8 mouse cellular contexts compared by ENCODE assay signal in genomic region chr10:58445850-58446249, GRCm38 (mm10). TPM values are rescaled to one million over a fixed set of nuclear protein-coding genes. Genes with fewer than 3 reads are reported as not detected.
DNase-seq lines count a peak whose midpoint lies in the region; ATAC-seq and TF ChIP-seq lines count a peak whose summit lies in the region.

No protein-coding gene starts in this region.

- no peaks in the 10 kb centered on the region; the same call in 1 of the 2 replicates for H3K4me1 ChIP-seq in bone marrow, adult 2 months (ENCODE audit: control insufficient read depth, insufficient read depth, low read length)
- H3K4me1 ChIP-seq in forebrain, postnatal 0 days (ENCODE audit: insufficient read depth), result peaks cover 10% of the 10 kb centered on the region; the same call in 1 of the 2 replicates
- H3K4me1 ChIP-seq in midbrain, embryonic 11.5 days (ENCODE audit: control insufficient read depth, insufficient read depth, low read length), result peaks cover 7% of the 10 kb centered on the region

- H3K4me2 ChIP-seq in forebrain, postnatal 0 days (ENCODE audit: low read depth), result peak overlapping the region; percentile 71
- peak overlapping the region; percentile 73 for H3K4me2 ChIP-seq in midbrain, embryonic 11.5 days

- peak; percentile 3 for DNase-seq in right cerebral cortex, postnatal 4 days
- DNase-seq in right cerebral cortex, postnatal 14 days, result no peak
- no peak for DNase-seq in forebrain, postnatal 0 days
- DNase-seq in kidney, postnatal 36 days, result peak; percentile 0 to 25
- DNase-seq in midbrain, embryonic 11.5 days (ENCODE audit: low spot score, missing footprints), result peak; percentile 89
- DNase-seq in ovary, postnatal 14 days (ENCODE audit: low spot score), result no peak
- DNase-seq in urinary bladder, postnatal 10 days (ENCODE audit: low spot score), result no peak

- no peak for TF ChIP-seq POLR2A in bone marrow, adult 2 months (IDR thresholded peaks at IDR 0.05; ENCODE audit: borderline replicate concordance, control insufficient read depth, low read depth, low read length)

- no peak for TF ChIP-seq CTCF in bone marrow, adult 2 months (IDR thresholded peaks at IDR 0.05; ENCODE audit: control insufficient read depth, insufficient read depth, low read length)
- TF ChIP-seq CTCF in forebrain, postnatal 0 days (IDR thresholded peaks at IDR 0.05; ENCODE audit: low read depth), result no peak

- ATAC-seq in forebrain, postnatal 0 days, result 0 out of 2 replicates have a peak, but pooled peaks have one; percentile 1
- ATAC-seq in midbrain, embryonic 11.5 days (ENCODE audit: low FRiP score), result peak; percentile 25; the same call in 1 of the 2 replicates

- H3K27ac ChIP-seq in bone marrow, adult 2 months (ENCODE audit: control insufficient read depth, insufficient read depth, low read depth, low read length, poor library complexity), result peak overlapping the region; percentile 99
- H3K27ac ChIP-seq in forebrain, postnatal 0 days (ENCODE audit: low read depth, low read length), result peak overlapping the region; percentile 92
- peak overlapping the region; percentile 50; the same call in 1 of the 2 replicates for H3K27ac ChIP-seq in midbrain, embryonic 11.5 days (ENCODE audit: low read depth, low read length)

- peak overlapping the region; percentile 95 for H3K4me3 ChIP-seq in bone marrow, adult 2 months (replicated peaks; ENCODE audit: control insufficient read depth, low read depth, low read length)
- H3K4me3 ChIP-seq in forebrain, postnatal 0 days (ENCODE audit: low read depth, low read length), result peak overlapping the region; percentile 85
- H3K4me3 ChIP-seq in midbrain, embryonic 11.5 days (ENCODE audit: low read depth, low read length), result peak overlapping the region; percentile 98

- H3K36me3 ChIP-seq in forebrain, postnatal 0 days (ENCODE audit: insufficient read depth), result no peaks in the 10 kb centered on the region
- no peaks in the 10 kb centered on the region for H3K36me3 ChIP-seq in midbrain, embryonic 11.5 days (ENCODE audit: control insufficient read depth, insufficient read depth, low read length)

- no peaks in the 10 kb centered on the region for H3K9me3 ChIP-seq in forebrain, postnatal 0 days (ENCODE audit: low read length)
- H3K9me3 ChIP-seq in midbrain, embryonic 11.5 days (ENCODE audit: control insufficient read depth, low read length), result no peaks in the 10 kb centered on the region

- H3K9ac ChIP-seq in forebrain, postnatal 0 days, result peak overlapping the region; percentile 87
- peak overlapping the region; percentile 84 for H3K9ac ChIP-seq in midbrain, embryonic 11.5 days (ENCODE audit: low read length)

- under 1% methylated on average over 9 of the region's 9 CpGs for WGBS in bone marrow, adult 2 months
- WGBS in forebrain, postnatal 0 days, result 15% methylated on average over 9 of the region's 9 CpGs
- WGBS in midbrain, embryonic 11.5 days, result 17% methylated on average over 9 of the region's 9 CpGs

- no peaks in the 10 kb centered on the region for H3K27me3 ChIP-seq in forebrain, postnatal 0 days (ENCODE audit: insufficient read depth, low read length)
- no peaks in the 10 kb centered on the region for H3K27me3 ChIP-seq in midbrain, embryonic 11.5 days (ENCODE audit: control insufficient read depth, insufficient read depth, low read length)

RNA-seq across cellular contexts. Expression of gene Ranbp2, which starts 0.9 kb away (rescaled TPM):
- polyA plus RNA-seq in bone marrow, adult 2 months (2011; ENCODE audit: insufficient read depth, insufficient read length, low replicate concordance, missing spikeins), result 17.0 and 19.9 TPM in 2 replicates
- total RNA-seq in forebrain, postnatal 0 days (2014; rRNA removed), result 51.6 and 65.4 TPM in 2 replicates
- 7.1 and 10.9 TPM in 2 replicates for polyA plus RNA-seq in forebrain, postnatal 0 days (2015; fragmentation: Nextera tagmentation; extraction: Ambion mirVana)
- polyA plus RNA-seq in midbrain, embryonic 11.5 days (2014; fragmentation: Nextera tagmentation; extraction: Ambion mirVana), result 29.1 and 33.8 TPM in 2 replicates

RNA-seq across cellular contexts. Expression of gene Ccdc138, which starts 51.9 kb away (rescaled TPM):
- polyA plus RNA-seq in bone marrow, adult 2 months (2011; ENCODE audit: insufficient read depth, insufficient read length, low replicate concordance, missing spikeins), result 2.1 and 2.8 TPM in 2 replicates
- total RNA-seq in forebrain, postnatal 0 days (2014; rRNA removed), result 7.8 and 7.9 TPM in 2 replicates
- 4.9 and 9.4 TPM in 2 replicates for polyA plus RNA-seq in forebrain, postnatal 0 days (2015; fragmentation: Nextera tagmentation; extraction: Ambion mirVana)
- 13.1 TPM in 2 replicates for polyA plus RNA-seq in midbrain, embryonic 11.5 days (2014; fragmentation: Nextera tagmentation; extraction: Ambion mirVana)

Comparison
In these comparisons a context has a peak if more than half of its experiments do, and no peak if none do; other contexts are left out.
1. DNase-seq: peak in right cerebral cortex, postnatal 4 days (single experiment), kidney, postnatal 36 days (2 of 2) and midbrain, embryonic 11.5 days (single experiment); none in right cerebral cortex, postnatal 14 days (single experiment), forebrain, postnatal 0 days (single experiment), ovary, postnatal 14 days (single experiment) and urinary bladder, postnatal 10 days (single experiment).
2. Peak in every context shown above with its lines, with median percentiles within 50 percentile points of each other: H3K27ac ChIP-seq and H3K4me3 ChIP-seq.